Mouse (Mus musculus) T-cell, adult 2 months (primary cell): ENCODE measurements around the gene Fcer1g.
A peak's percentile ranks its signal among the peaks of the same experiment; 100 is the strongest.

ENCODE experiments used
- DNase-seq: peaks from one replicate; pipeline ENCODE4 v3.0.0; 2022; ENCODE audit warnings: low spot score

Gene Fcer1g

DNA sequence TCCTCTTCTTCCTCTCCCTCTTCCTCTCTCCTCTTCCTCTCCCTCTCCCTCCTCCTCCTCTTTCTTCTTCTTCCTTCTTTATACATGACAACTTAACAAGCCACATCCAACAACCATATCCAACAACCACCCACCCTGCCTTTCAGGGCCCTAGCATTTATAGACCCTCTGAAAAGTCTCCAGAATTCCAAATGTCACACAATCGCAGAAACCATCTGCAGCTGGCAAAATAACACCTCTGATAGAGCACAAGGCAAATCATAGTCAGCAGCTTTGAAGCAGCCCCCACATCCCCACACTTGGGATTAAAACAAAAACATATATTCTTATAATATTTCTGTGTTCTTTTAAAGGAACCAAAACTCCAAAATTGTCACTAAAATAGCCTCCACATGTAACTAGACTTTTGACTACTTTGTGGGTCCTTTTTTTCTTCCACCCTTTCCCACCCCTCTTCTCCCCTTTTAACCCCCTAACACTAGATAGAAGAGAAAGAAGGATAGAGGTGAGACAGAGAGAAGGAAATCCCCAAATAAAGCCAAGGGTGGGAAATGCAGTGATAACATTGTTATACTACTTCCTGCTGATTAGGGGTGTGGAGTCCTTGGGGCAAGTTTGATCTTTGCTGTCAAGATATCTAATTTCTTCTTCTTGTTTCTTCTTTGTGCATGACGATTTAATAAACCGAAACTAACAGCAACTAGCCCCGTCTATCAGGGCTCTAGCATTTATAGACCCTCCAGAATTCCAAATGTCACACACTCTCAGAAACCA, 32.0 kb upstream of the Fcer1g start:
- DNase-seq = no peak

GRCm38 (mm10) chr1:171263666-171264461, 29.7 kb upstream of the Fcer1g start:
- no peak for DNase-seq

GRCm38 (mm10) chr1:171263185-171263611, 29.0 kb upstream of the Fcer1g start:
- no peak for DNase-seq

GRCm38 (mm10) chr1:171262594-171263130, 28.5 kb upstream of the Fcer1g start:
- peak; percentile 64 for DNase-seq

- DNase-seq = no peak
Observed at GRCm38 (mm10) chr1:171260316-171260715, 26.2 kb upstream of the Fcer1g start.

- no peak for DNase-seq
Observed at GRCm38 (mm10) chr1:171258921-171259320, 24.8 kb upstream of the Fcer1g start.

DNA sequence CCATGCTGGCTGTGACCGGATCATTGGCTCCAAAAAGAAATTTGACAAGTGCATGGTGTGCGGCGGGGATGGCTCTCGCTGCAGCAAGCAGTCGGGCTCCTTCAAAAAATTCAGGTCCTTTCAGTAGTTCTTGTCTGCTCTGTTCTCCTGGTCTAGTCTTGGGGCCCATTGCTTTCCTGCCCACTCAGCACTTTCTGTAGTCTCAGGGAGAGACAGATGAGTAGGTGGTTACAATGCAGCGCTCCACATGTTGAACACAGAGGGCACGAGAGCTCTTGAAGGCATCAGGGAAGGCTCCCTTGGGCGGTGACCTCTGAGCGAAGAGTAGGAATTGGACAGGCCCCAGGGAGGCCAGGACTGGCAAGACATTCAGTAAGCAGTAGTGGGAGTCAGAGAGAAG, 23.6 kb upstream of the Fcer1g start:
- DNase-seq = no peak

GRCm38 (mm10) chr1:171256937-171257548, 22.9 kb upstream of the Fcer1g start:
- DNase-seq = peak; percentile 58

DNA sequence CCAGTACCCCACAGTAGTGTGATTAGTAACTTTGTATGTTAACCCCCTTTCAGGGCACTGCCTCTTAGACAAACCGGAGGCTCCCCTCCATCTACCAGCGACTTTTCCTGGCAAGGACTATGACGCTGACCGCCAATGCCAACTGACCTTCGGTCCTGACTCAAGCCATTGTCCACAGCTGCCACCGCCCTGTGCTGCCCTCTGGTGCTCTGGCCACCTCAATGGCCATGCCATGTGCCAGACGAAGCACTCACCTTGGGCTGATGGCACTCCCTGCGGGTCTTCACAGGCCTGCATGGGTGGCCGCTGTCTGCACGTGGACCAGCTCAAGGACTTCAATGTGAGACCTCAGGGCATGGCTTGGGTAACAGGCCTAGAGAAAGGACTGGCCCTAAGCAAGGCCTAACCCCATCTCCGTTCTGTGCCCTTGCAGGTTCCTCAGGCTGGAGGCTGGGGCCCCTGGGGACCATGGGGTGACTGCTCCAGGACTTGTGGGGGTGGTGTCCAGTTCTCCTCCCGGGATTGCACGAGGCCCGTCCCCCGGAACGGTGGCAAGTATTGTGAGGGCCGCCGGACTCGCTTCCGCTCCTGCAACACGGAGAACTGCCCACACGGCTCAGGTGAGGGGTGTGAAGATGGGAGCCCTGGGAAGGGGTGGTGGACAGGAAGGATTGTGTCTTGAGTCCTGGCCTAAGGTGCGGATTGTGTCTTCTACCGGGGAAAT, 22.1 kb upstream of the Fcer1g start:
- no peak for DNase-seq

- DNase-seq = no peak
Observed at GRCm38 (mm10) chr1:171252415-171252814, 18.2 kb upstream of the Fcer1g start.

DNA sequence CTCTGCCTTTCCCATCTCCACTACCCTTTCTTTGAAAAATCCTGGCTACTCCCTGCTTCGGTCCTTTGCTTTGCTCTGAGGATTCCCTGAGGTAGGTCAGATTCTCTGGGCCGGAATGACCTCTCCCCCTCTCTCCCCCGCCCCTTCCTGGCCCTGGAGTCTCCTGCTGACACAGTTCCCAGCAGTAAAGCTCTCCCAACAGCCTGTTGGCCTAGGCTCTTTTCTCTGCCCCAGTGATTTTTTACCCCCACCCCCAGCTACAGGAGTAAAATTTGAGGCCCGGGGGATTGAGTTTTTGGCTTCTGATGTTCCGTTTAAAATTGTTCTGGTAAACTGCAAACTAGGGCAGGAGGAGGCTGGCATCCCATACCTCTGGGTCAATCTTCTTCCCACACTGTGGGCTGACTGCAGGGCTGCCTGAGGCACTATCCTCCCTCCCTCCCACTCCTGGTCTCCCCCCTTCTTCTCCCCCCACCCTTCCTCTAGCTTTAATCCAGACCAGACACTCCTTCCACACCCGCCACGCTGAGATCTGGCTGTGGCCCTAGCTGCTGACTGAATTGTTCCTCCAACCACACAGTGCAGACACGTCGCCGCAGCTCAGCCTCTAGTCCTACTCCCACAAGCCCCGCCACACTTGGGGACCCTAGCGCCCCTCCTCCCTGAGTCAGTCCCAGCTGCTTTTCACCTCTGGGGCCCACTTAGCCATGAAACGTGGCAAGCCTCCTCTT, 17.6 kb upstream of the Fcer1g start:
- DNase-seq = no peak

- no peak for DNase-seq
Observed at GRCm38 (mm10) chr1:171250680-171251593, 16.8 kb upstream of the Fcer1g start, which contains the start of gene Ndufs2. TSS of gene Ndufs2 (minus strand) at chr1:171251388.

GRCm38 (mm10) chr1:171249913-171250600, 15.9 kb upstream of the Fcer1g start, which contains the start of gene Adamts4:
TSS of gene Adamts4 (plus strand) at chr1:171250421.
- no peak for DNase-seq

DNA sequence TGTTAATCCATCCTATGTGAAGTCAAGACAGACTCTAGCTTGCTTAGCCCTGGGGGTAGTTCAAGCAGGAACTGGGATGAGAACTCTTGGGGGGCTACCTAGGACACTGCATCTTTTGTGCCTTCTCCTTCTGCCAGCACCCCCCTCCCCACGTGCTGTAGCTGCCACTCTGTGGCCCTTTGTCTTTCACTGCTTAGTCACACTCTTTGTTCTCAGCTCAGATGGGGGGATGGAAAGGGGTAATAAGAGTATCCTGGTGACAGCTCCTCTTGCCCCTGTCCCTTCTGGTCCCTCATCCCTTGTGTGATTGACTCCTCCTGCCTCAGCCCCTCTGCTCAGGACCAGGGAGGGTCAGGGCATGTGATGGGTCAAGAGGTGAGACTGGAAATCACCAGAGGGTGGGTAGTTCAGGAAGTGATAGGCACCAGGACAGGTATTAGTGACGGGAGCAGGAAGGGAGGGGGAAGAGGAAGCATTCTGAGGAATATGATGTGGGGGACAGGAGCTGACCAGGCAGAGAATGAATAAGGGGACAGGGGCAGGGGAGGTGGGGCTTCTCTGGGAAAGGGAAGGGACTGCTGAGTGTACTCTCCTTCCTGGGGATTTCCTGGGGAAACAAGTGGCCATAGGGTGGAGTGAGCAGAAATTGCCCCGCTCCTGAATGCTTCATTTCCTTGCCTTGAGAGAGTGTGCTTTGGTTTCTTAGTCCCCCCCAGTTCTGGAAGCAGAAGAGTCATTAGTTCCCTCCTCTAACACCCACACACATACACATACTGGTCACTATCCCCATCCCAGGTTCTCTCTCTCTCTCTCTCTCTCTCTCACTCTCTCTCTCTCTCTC, 14.4 kb upstream of the Fcer1g start:
- DNase-seq = no peak

GRCm38 (mm10) chr1:171247916-171248315, 13.8 kb upstream of the Fcer1g start:
- no peak for DNase-seq

- no peak for DNase-seq
Observed at GRCm38 (mm10) chr1:171247453-171247841, 13.3 kb upstream of the Fcer1g start.

DNA sequence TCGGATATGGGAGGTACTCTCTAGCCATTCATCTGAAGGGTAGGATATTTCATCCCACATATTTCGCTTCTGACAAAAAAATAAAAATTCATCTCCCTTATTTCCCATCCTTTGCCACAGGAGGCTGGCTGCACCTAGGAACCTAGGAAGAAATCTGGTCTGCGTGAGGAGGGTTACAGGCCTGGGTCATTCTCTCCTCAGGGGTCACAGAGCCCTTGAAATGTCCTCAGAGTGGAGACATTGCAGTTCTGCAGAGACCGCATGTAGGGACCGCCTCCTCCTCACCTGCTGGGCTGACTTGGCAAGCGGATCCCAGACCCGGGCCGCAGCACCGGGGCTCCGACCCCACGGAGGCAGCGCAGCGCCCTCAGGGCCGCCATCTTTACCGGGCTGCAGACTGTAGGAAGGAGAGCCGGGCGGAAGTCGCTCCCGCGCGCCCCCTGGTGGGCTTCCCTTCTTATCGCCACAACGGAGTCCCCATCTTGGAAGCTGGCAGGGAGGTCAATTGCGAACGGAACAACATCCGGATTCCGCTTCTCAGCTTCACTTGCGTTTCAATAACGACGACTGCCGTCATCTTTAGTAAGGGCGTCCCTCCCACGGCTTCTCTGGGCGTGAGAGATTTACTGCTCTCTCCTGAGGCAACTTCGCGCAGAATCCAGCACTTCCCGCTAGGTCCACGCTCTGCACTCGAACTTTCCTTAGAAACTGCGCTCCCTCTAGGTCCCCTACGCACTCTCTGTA, 12.7 kb upstream of the Fcer1g start:
- DNase-seq = peak; percentile 98

DNA sequence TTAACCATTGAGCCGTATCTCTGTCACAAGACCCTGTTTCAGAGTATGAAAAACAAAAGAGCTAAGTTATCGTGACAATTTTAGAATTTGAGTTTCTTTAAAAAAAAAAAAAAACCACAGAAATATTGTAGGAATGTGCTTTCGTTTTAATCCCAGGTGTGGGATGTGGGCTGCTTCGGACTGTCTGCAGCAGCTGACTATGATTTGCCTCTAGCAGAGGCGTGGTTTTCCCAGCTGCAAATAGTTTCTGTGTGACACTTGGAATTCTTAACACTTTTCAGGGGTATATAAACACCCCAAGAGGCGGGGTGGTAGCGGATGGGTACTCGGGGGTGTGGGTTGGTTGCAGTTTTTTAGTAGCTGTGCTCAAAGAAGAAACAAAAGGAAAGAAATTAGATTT, 11.2 kb upstream of the Fcer1g start:
- no peak for DNase-seq
